Mouse (Mus musculus) thymus, adult 2 months (tissue): ENCODE measurements at regions not wholly inside any gene's neighbourhood (a gene's known extent, or its start where the extent isn't known, plus 50 kb on each side); places are given as distances from the start of the nearest gene placed in this dataset.

Experiments used
- DNase-seq: peaks from one replicate; pipeline ENCODE4 v3.0.0; 2021
- H3K27ac ChIP-seq: fragments of 200-500 bp; 2 replicates; pipeline ENCODE4 v1.5.1; 2012; ENCODE audit warnings: low read length, control low read depth; ENCODE audit not compliant: control insufficient read depth, insufficient read depth
- H3K27me3 ChIP-seq: fragments of 200-500 bp; 2 replicates; pipeline ENCODE4 v1.6.1; 2012; ENCODE audit warnings: mild to moderate bottlenecking, low read length, moderate library complexity, mixed read lengths; ENCODE audit not compliant: control insufficient read depth, insufficient read depth
- H3K36me3 ChIP-seq: fragments of 200-500 bp; 2 replicates; pipeline ENCODE4 v1.6.1; 2012; ENCODE audit warnings: mild to moderate bottlenecking, low read length, moderate library complexity; ENCODE audit not compliant: control insufficient read depth, insufficient read depth
- H3K4me1 ChIP-seq: fragments of 200-500 bp; replicated peaks from 2 replicates; pipeline ENCODE4 v1.6.1; 2012; ENCODE audit warnings: low read length; ENCODE audit not compliant: control insufficient read depth, insufficient read depth
- H3K4me3 ChIP-seq: fragments of 200-500 bp; 2 replicates; pipeline ENCODE4 v1.5.1; 2012; ENCODE audit warnings: mild to moderate bottlenecking, low read length, control low read depth, moderate library complexity; ENCODE audit not compliant: control insufficient read depth, insufficient read depth
- CTCF ChIP-seq: fragments of 200-500 bp; IDR thresholded peaks from 2 replicates; pipeline ENCODE4 v1.5.1; 2012; ENCODE audit warnings: mild to moderate bottlenecking, control low read depth, low read length, moderate library complexity, borderline replicate concordance; ENCODE audit not compliant: control insufficient read depth, poor library complexity, insufficient read depth; ENCODE audit errors: extremely low read depth
- POLR2A ChIP-seq: fragments of 200-500 bp; IDR thresholded peaks from 2 replicates; pipeline ENCODE4 v1.6.1; 2012; ENCODE audit warnings: mild to moderate bottlenecking, low read length, control low read depth, moderate library complexity; ENCODE audit not compliant: control insufficient read depth, poor library complexity, insufficient read depth; ENCODE audit errors: extremely low read depth
- WGBS: fragments of 180-500 bp; shearing (Covaris S2); methylation state at CpG from one replicate; pipeline ENCODE4 v1.1.7; 2018; 5-methylcytosine and 5-hydroxymethylcytosine counted together

- peaks cover 10% of the 10 kb centered on the region for H3K27me3 ChIP-seq
- peaks cover 17% of the 10 kb centered on the region for H3K4me1 ChIP-seq
- no peak for TF ChIP-seq CTCF
- TF ChIP-seq POLR2A, result no peak
- no peak overlapping the region for H3K27ac ChIP-seq
- DNase-seq, result no peak
- WGBS, result 41% methylated on average over 13 of the region's 13 CpGs
- no peak overlapping the region for H3K4me3 ChIP-seq
- no peaks in the 10 kb centered on the region for H3K36me3 ChIP-seq
These were observed 87.9 kb downstream of the Foxb1 start for GRCm38 (mm10) chr9:69672657-69673462.

GRCm38 (mm10) chr9:69671199-69671598, 89.5 kb downstream of the Foxb1 start:
- no peak for TF ChIP-seq POLR2A
- TF ChIP-seq CTCF, result no peak
- no peak for DNase-seq
- no peak overlapping the region for H3K27ac ChIP-seq
- peaks cover 28% of the 10 kb centered on the region for H3K4me1 ChIP-seq
- no peaks in the 10 kb centered on the region for H3K36me3 ChIP-seq
- WGBS, result 6% methylated on average over 18 of the region's 18 CpGs
- no peak overlapping the region for H3K4me3 ChIP-seq
- H3K27me3 ChIP-seq, result peaks cover 10% of the 10 kb centered on the region

DNA sequence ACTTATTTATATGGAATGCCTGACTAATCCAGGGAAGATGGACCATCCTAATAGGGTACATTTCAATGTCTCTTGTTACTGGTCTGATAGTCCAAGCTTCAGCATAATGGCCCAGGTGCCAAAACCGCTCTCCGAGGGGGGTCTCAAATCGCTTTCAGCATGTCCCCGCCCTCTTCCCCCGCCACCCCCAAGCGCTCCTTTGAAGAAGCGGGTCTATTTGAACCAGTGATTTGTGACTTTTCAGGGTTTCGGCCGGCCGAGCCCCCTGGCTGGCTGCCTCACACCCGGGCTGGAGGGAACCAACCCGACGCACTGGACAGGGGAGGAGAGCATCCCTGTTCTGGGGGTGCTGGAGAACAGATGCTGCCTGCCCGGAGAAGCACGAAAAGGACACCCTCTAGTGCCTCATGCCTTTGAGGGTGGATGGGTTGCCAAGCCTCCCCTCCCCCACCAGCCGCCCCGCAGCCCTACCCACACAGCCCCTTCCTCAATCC, 90.1 kb downstream of the Foxb1 start:
- no peak for DNase-seq
- no peaks in the 10 kb centered on the region for H3K36me3 ChIP-seq
- peaks cover 28% of the 10 kb centered on the region for H3K4me1 ChIP-seq
- 6% methylated on average over 17 of the region's 17 CpGs for WGBS
- H3K27ac ChIP-seq, result no peak overlapping the region
- no peak overlapping the region for H3K4me3 ChIP-seq
- peaks cover 10% of the 10 kb centered on the region for H3K27me3 ChIP-seq
- TF ChIP-seq CTCF, result no peak
- TF ChIP-seq POLR2A, result no peak

DNA sequence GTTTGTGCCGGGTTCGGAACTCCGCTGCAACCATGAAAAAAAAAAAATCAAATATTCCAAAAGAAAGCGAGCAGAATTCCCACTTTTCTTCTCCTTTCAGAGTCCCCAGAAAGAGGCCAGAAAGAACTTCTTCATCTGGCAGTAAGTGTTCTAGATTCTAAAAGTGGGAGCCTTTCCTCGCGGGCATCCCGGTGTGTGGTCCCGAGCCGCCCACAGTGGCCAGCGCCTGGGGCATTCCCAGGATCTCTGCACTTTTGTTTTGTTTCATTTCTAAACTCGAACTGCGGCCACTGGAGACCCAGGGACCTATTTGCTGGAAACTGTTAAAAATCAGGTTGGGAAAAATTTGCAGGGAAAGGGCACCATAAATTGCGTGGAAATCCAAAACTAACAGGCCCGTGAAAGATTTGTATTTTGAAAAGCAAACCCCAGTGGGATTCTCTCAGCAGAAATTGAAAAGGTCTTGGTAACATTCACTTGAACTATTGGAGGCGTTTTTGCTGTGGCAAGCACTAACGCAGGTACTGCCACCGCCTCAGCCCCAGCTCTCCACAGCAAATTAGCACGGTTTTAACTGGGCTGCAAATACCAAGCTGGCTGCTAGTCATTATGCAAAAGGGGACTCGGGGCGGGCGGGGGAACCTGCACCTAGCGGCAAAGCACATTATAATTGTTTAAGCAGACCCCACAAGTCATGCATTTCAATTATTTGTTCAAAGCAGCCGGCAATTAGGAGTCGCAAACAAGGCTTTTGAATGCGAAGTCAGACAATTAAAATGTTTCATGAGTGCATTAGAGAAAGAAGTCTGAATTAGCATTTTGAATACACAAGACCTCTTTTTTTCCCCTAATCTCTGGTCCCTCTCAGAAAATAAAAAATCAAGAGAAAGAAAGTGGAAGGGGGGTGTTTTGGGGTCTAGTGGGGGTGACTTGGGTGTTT, 90.9 kb downstream of the Foxb1 start:
- H3K36me3 ChIP-seq, result no peaks in the 10 kb centered on the region
- no peak for DNase-seq
- no peak overlapping the region for H3K27ac ChIP-seq
- TF ChIP-seq CTCF (no peak), POLR2A (no peak)
- WGBS, result 11% methylated on average over 25 of the region's 25 CpGs
- H3K27me3 ChIP-seq, result peaks cover 10% of the 10 kb centered on the region
- peaks cover 28% of the 10 kb centered on the region for H3K4me1 ChIP-seq
- H3K4me3 ChIP-seq, result no peak overlapping the region

DNA sequence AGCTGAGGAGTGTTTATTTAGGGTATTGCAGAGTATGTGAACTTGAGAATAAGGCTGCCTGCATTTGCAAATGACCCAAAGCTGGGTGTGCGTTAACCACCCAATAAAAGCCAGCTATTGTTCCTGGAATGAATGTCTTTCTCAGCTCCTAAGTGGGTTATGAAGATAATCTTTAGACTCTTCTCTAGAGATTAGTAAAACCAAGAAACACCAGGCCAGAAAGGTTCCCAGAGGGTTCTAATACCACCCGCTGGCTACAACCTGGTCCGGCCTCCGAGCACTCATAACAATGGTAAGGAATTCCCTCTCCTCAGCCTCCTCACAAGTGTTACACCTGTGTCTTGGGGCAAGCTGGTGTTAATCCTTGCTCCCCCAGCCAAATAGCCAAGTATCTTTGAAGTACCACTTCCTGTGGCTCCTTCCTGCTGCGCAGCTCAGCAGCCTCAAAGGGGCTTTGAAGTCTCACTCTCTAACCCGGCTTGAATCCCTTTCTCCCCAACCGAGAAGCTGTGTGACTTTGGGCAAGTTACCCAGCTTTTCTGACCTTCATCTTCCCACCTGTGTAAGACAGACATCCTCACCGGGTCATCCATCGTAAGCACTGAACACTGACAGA, 92.2 kb downstream of the Foxb1 start:
- Histone ChIP-seq H3K27ac (no peak overlapping the region), H3K27me3 (peaks cover 10% of the 10 kb centered on the region), H3K4me1 (peaks cover 28% of the 10 kb centered on the region), H3K4me3 (no peak overlapping the region), H3K36me3 (no peaks in the 10 kb centered on the region)
- no peak for TF ChIP-seq POLR2A
- TF ChIP-seq CTCF, result no peak
- 13% methylated on average over 9 of the region's 9 CpGs for WGBS
- DNase-seq, result peak; percentile 47

GRCm38 (mm10) chr9:69667064-69667533, 93.6 kb downstream of the Foxb1 start:
- TF ChIP-seq CTCF (no peak), POLR2A (no peak)
- DNase-seq, result no peak
- peaks cover 4% of the 10 kb centered on the region for H3K27me3 ChIP-seq

More at GRCm38 (mm10) chr9:69667064-69667533, 93.6 kb downstream of the Foxb1 start:
- Histone ChIP-seq H3K4me1 (peaks cover 28% of the 10 kb centered on the region), H3K36me3 (no peaks in the 10 kb centered on the region), H3K27ac (no peak overlapping the region), H3K4me3 (no peak overlapping the region)
- WGBS, result 16% methylated on average over 7 of the region's 7 CpGs
